Mouse (Mus musculus) heart, embryonic 16.5 days (tissue): ENCODE data around the gene Galnt7. TPM values are rescaled to one million over a fixed set of nuclear protein-coding genes. Genes with fewer than 3 reads are reported as not detected.
A peak's percentile ranks its signal among the peaks of the same experiment; 100 is the strongest.

Source experiments
- ATAC-seq: fragments of 200-750 bp; cut with Nextera tagmentation; replicated peaks from 2 replicates; pipeline ENCODE4 v1.8.0; 2017; ENCODE audit warnings: moderate number of reproducible peaks; ENCODE audit not compliant: insufficient read depth, low FRiP score; ENCODE audit errors: extremely low read depth
- H3K27ac ChIP-seq: fragments of 300-500 bp; sonication (generic); 2 replicates; pipeline ENCODE4 v1.5.1; 2014; ENCODE audit warnings: mild to moderate bottlenecking, low read length, control low read depth, moderate library complexity
- H3K27me3 ChIP-seq: fragments of 300-500 bp; sonication (generic); 2 replicates; pipeline ENCODE4 v1.6.1; 2014; ENCODE audit warnings: low read length, mixed read lengths; ENCODE audit not compliant: control insufficient read depth, insufficient read depth
- H3K36me3 ChIP-seq: fragments of 300-500 bp; sonication (generic); 2 replicates; pipeline ENCODE4 v1.6.1; 2014; ENCODE audit not compliant: control insufficient read depth, insufficient read depth
- H3K4me1 ChIP-seq: fragments of 300-500 bp; sonication (generic); 2 replicates; pipeline ENCODE4 v1.6.1; 2014; ENCODE audit warnings: low read length, mixed read lengths; ENCODE audit not compliant: control insufficient read depth, insufficient read depth
- H3K4me2 ChIP-seq: fragments of 300-500 bp; sonication (generic); 2 replicates; pipeline ENCODE4 v1.6.1; 2014; ENCODE audit warnings: low read depth, mild to moderate bottlenecking, control low read depth, low read length
- H3K4me3 ChIP-seq: fragments of 300-500 bp; sonication (generic); 2 replicates; pipeline ENCODE4 v1.5.1; 2014; ENCODE audit warnings: mild to moderate bottlenecking, control low read depth, low read length
- H3K9ac ChIP-seq: fragments of 300-500 bp; sonication (generic); 2 replicates; pipeline ENCODE4 v1.6.1; 2014; ENCODE audit warnings: low read length, control low read depth
- H3K9me3 ChIP-seq: fragments of 300-500 bp; sonication (generic); replicated peaks from 2 replicates; pipeline ENCODE4 v1.6.1; 2016; ENCODE audit warnings: low read length; ENCODE audit not compliant: control insufficient read depth
- WGBS: fragments of 180-500 bp; shearing (Covaris S2); extraction: QIAGEN DNeasy Blood & Tissue Kit; methylation state at CpG from one replicate; pipeline ENCODE4 v1.1.7; 2014; 5-methylcytosine and 5-hydroxymethylcytosine counted together
- polyA plus RNA-seq: library from polyadenylated mRNA; unstranded; fragments of >200 nt; fragmentation: Nextera tagmentation; extraction: Ambion mirVana; gene quantifications from 2 replicates; pipeline ENCODE4 v1.2.1, GENCODE M21; 2015

Galnt7 gene
- polyA plus RNA-seq, 1 experiment from 2014 or later = 7.1 TPM

DNA sequence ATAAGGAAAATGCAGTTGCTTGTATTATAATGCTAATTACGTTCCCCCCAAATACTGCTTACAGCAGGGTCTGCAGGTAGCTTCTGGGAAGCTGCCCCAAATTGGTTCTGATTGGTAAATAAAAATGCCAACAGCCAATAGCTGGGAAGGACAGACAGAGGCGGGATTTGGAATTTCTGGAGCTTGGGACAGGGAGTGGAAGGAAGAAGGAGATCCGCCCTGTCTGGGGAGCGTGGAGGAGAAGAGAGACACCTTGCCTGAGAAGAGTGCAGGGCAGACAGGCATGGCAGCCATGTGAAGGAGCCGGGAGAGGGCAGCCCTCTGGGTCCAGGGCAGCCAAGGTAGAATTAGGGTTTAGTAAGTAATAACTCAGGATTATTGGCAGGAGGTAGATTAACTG lies 35.9 kb downstream of the Galnt7 start:
- Histone ChIP-seq H3K27me3 (no peaks in the 10 kb centered on the region), H3K4me3 (no peak overlapping the region), H3K4me1 (peaks cover 6% of the 10 kb centered on the region; the same call in 1 of the 2 replicates), H3K4me2 (no peak overlapping the region), H3K9ac (no peak overlapping the region), H3K36me3 (no peaks in the 10 kb centered on the region), H3K27ac (no peak overlapping the region), H3K9me3 (no peaks in the 10 kb centered on the region)
- no peak for ATAC-seq
- 66% methylated on average over 5 of the region's 5 CpGs for WGBS

DNA sequence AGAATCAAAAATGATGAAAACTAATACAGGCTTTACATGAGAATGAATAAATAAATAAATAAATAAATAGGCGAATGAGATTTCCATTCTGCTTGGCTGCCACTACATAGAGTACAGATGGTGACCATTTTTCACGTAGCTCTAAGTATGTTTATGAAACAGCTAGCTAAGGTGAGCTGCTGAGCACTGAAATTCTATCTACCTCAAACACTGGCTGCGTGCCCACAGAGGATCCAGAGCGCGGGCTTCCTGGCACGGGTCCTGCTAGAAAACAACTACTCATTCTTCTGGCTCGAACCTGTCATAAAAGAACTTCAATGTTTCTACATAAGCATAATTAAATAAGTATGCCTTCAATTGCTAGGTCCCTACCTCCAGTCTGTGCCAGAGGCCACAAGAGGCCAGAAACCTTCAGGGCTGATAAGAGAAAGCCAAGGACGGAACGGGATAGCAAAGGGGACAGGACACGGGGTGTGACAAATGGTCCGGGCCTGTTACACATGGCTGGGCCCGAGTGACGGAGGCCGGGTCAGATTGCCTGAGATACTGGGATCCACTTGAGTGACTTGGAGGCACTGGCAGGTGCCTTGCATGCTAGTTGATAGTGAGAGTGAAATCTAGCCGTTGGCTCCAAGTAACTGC lies 37.7 kb downstream of the Galnt7 start:
- WGBS = 40% methylated on average over 15 of the region's 15 CpGs
- Histone ChIP-seq H3K9me3 (no peaks in the 10 kb centered on the region), H3K4me1 (peaks cover 16% of the 10 kb centered on the region), H3K9ac (no peak overlapping the region), H3K27ac (no peak overlapping the region), H3K36me3 (no peaks in the 10 kb centered on the region), H3K4me3 (no peak overlapping the region), H3K27me3 (no peaks in the 10 kb centered on the region), H3K4me2 (0 out of 2 replicates have a peak overlapping the region, but pooled peaks have one; percentile 6)
- ATAC-seq = no peak

- H3K4me1 ChIP-seq = peaks cover 16% of the 10 kb centered on the region
- H3K27me3 ChIP-seq = no peaks in the 10 kb centered on the region
- H3K36me3 ChIP-seq = no peaks in the 10 kb centered on the region
- ATAC-seq = 0 out of 2 replicates have a peak, but pooled peaks have one; percentile 32
- H3K4me2 ChIP-seq = peak overlapping the region; percentile 28
- no peak overlapping the region for H3K4me3 ChIP-seq
- H3K9ac ChIP-seq = no peak overlapping the region
- no peak overlapping the region for H3K27ac ChIP-seq
- no peaks in the 10 kb centered on the region for H3K9me3 ChIP-seq
- WGBS = 24% methylated on average over 7 of the region's 7 CpGs
Observed at GRCm38 (mm10) chr8:57611419-57611977, 41.3 kb downstream of the Galnt7 start.

DNA sequence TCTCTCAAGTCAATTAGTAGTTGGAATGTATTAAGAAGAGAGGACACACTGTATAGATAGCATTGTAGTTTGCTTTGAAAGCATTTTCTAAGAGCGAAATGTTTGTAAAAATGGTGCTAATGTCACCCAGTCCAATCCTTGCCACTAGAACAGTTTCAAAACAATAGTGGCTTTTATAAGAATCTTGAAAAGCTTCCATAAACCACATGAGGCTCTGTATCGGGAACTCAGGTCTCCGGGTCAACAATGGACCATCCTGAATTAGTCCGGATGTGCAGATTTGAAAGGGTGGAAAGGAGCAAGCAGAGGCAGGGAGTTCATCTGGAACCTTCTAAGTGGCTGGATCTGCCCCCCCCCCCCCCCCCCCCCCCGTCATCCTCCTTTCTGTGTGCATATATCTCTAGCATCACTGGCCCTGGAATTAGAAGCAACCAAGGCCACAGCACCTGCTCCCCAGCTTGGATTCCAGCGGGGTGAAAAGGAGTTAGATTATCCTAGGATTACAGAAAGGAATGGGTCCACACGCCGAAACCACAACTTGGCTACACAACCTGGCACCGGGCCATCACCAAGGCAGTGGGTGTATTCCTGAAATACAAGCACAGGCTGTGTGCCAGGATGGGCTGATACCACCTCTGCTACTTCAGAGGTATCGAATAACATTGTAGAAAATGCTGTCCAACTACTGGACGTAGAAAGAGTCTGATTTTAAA lies 42.0 kb downstream of the Galnt7 start:
- Histone ChIP-seq H3K36me3 (no peaks in the 10 kb centered on the region), H3K4me1 (peaks cover 16% of the 10 kb centered on the region), H3K4me3 (no peak overlapping the region), H3K4me2 (peak overlapping the region; percentile 28), H3K9me3 (no peaks in the 10 kb centered on the region), H3K27ac (no peak overlapping the region), H3K9ac (no peak overlapping the region), H3K27me3 (no peaks in the 10 kb centered on the region)
- ATAC-seq = peak; percentile 49; the same call in 1 of the 2 replicates
- WGBS = 58% methylated on average over 10 of the region's 11 CpGs

DNA sequence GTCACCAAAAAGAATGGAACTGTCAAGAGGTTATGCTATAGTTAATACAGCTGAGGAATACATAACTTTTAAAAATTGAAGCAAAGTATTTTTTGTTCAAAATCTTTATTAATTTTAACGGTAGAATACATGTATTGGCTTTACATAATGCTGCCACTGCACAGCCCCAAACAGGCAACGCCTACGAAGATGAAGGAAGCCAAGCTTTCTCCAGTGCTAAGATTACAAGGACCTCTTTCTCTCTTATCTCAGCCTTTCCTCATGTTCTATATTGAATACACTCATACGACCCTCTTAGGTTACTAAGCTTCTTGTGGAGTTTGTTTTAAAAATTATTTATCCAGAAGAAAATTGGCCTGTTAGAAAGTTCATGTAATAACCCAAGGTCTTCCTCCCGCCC lies 50.3 kb downstream of the Galnt7 start:
- no peaks in the 10 kb centered on the region for H3K36me3 ChIP-seq
- 65% methylated on average over 5 of the region's 5 CpGs for WGBS
- H3K9me3 ChIP-seq = no peaks in the 10 kb centered on the region

DNA sequence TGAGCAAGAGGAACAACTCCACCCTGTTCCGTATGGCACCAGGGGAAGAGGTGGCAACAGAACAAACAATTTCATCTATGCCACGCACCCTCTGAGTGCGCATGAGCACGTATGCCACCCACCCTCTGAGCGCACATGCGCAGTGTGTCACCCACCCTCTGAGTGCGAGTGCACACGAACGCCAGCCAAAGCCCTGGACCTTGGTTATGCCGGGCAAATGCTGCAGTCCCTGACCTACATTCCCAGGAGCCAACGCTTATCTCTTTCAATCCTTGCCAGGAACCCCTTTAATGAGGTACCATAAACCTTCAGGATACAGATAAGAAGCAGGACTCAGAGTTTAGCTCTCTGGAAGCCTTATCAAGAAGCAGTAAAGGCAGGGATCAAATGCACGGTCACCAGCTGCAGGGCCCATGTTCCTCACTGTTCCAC lies 50.8 kb downstream of the Galnt7 start:
- Histone ChIP-seq H3K4me1 (peaks cover 9% of the 10 kb centered on the region), H3K9ac (no peak overlapping the region), H3K27ac (no peak overlapping the region), H3K27me3 (no peaks in the 10 kb centered on the region), H3K4me2 (no peak overlapping the region), H3K9me3 (no peaks in the 10 kb centered on the region), H3K4me3 (no peak overlapping the region), H3K36me3 (no peaks in the 10 kb centered on the region)
- 58% methylated on average over 12 of the region's 12 CpGs for WGBS
- ATAC-seq = no peak

More for the DNA sequence above, 50.3 kb downstream of the Galnt7 start:
- ATAC-seq = no peak
- H3K4me3 ChIP-seq = no peak overlapping the region
- peaks cover 9% of the 10 kb centered on the region for H3K4me1 ChIP-seq
- H3K27me3 ChIP-seq = no peaks in the 10 kb centered on the region
- H3K4me2 ChIP-seq = no peak overlapping the region
- H3K27ac ChIP-seq = no peak overlapping the region
- no peak overlapping the region for H3K9ac ChIP-seq

DNA sequence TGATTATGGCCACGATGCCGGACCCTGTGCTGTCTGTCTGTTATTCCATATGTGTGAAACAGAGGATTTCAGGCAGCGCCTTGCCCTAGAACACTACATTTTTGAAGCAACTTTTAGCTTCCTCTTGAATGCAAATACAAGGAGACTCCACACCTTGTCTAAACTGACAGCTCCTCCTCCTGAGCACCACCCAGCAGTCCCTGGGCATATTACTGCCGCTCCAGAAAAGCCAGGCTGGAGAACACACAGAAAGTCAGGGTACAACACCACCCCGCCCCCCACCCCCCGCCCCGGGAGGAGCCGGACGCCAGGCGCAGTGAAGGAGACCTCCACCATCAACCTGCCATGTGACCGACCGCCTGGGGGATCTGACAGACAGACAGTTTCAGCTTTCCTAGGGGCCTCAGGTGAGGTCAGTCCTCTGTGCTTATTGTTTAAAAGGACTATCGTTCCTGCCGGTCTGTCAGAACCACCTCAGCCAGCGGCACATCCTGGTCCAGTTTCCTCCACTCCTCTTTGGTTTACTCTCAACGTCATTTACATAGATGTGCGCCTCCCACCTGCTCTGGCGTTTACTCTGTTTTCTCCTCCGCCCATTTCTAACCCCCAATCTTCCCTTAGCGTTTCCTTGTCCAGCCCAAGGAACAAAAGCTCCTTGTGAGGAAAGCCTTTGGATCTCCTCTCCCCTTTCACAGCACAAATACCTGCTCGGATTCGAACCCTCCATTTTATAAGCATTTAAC lies 52.8 kb downstream of the Galnt7 start:
- Histone ChIP-seq H3K4me1 (peaks cover 9% of the 10 kb centered on the region), H3K36me3 (no peaks in the 10 kb centered on the region), H3K27ac (no peak overlapping the region), H3K9me3 (no peaks in the 10 kb centered on the region), H3K4me2 (peak overlapping the region; percentile 50), H3K9ac (no peak overlapping the region), H3K27me3 (no peaks in the 10 kb centered on the region), H3K4me3 (peak overlapping the region; percentile 28; the same call in 1 of the 2 replicates)
- ATAC-seq = no peak
- 25% methylated on average over 22 of the region's 22 CpGs for WGBS

- H3K36me3 ChIP-seq = no peaks in the 10 kb centered on the region
- H3K9ac ChIP-seq = no peak overlapping the region
- no peak overlapping the region for H3K4me3 ChIP-seq
- peaks cover 3% of the 10 kb centered on the region; the same call in 1 of the 2 replicates for H3K4me1 ChIP-seq
- H3K27me3 ChIP-seq = no peaks in the 10 kb centered on the region
- H3K9me3 ChIP-seq = no peaks in the 10 kb centered on the region
- WGBS = 84% methylated on average over 3 of the region's 3 CpGs
- no peak overlapping the region for H3K27ac ChIP-seq
- H3K4me2 ChIP-seq = no peak overlapping the region
- no peak for ATAC-seq
Observed at GRCm38 (mm10) chr8:57595853-57596252, 57.0 kb downstream of the Galnt7 start.
